Mouse (Mus musculus): ENCODE data around the gene Lrrc49.

The Lrrc49 gene

GRCm38 (mm10) chr9:60595406-60595805 lies 92.6 kb downstream of the Lrrc49 start:
- DNase-seq (ENCODE audit: low spot score) = no peak

GRCm38 (mm10) chr9:60592974-60593373 lies 95.0 kb downstream of the Lrrc49 start:
- no peak for DNase-seq (ENCODE audit: low spot score)

GRCm38 (mm10) chr9:60592363-60592762 lies 95.6 kb downstream of the Lrrc49 start:
- DNase-seq (ENCODE audit: low spot score) = no peak

- no peak for DNase-seq (ENCODE audit: low spot score)
These were observed 96.9 kb downstream of the Lrrc49 start for GRCm38 (mm10) chr9:60590871-60591624.

GRCm38 (mm10) chr9:60588914-60589313 lies 99.0 kb downstream of the Lrrc49 start:
- DNase-seq (ENCODE audit: low spot score) = no peak

GRCm38 (mm10) chr9:60586920-60587319 lies 101.0 kb downstream of the Lrrc49 start:
- no peak for DNase-seq (ENCODE audit: low spot score)

GRCm38 (mm10) chr9:60585206-60585605 lies 102.8 kb downstream of the Lrrc49 start:
- DNase-seq (ENCODE audit: low spot score) = no peak

GRCm38 (mm10) chr9:60582553-60582952 lies 105.4 kb downstream of the Lrrc49 start:
- DNase-seq (ENCODE audit: low spot score) = no peak

- DNase-seq (ENCODE audit: low spot score) = no peak
These were observed 114.9 kb downstream of the Lrrc49 start for GRCm38 (mm10) chr9:60573011-60573410.

GRCm38 (mm10) chr9:60571725-60572124 lies 116.2 kb downstream of the Lrrc49 start:
- no peak for DNase-seq (ENCODE audit: low spot score)

GRCm38 (mm10) chr9:60571041-60571440 lies 116.9 kb downstream of the Lrrc49 start:
- no peak for DNase-seq (ENCODE audit: low spot score)

GRCm38 (mm10) chr9:60569366-60569765 lies 118.6 kb downstream of the Lrrc49 start:
- no peak for DNase-seq (ENCODE audit: low spot score)

GRCm38 (mm10) chr9:60563809-60564208 lies 124.1 kb downstream of the Lrrc49 start:
- DNase-seq (ENCODE audit: low spot score) = no peak

- no peak for DNase-seq (ENCODE audit: low spot score)
These were observed 125.3 kb downstream of the Lrrc49 start for GRCm38 (mm10) chr9:60562443-60563371.

GRCm38 (mm10) chr9:60561641-60562289 lies 126.2 kb downstream of the Lrrc49 start:
- no peak for DNase-seq (ENCODE audit: low spot score)

GRCm38 (mm10) chr9:60558507-60558906 lies 129.5 kb downstream of the Lrrc49 start:
- DNase-seq (ENCODE audit: low spot score) = no peak

GRCm38 (mm10) chr9:60551238-60551637 lies 136.7 kb downstream of the Lrrc49 start:
- no peak for DNase-seq (ENCODE audit: low spot score)

GRCm38 (mm10) chr9:60548182-60548581 lies 139.8 kb downstream of the Lrrc49 start:
- DNase-seq (ENCODE audit: low spot score) = peak; percentile 42

GRCm38 (mm10) chr9:60546169-60546568 lies 141.8 kb downstream of the Lrrc49 start:
- DNase-seq (ENCODE audit: low spot score) = no peak

GRCm38 (mm10) chr9:60545361-60546096 lies 142.4 kb downstream of the Lrrc49 start:
- no peak for DNase-seq (ENCODE audit: low spot score)

- DNase-seq (ENCODE audit: low spot score) = no peak
These were observed 144.4 kb downstream of the Lrrc49 start for GRCm38 (mm10) chr9:60543422-60544015.

All from ovary, postnatal 14 days (tissue).